Mouse (Mus musculus): ENCODE results near the gene Bsx.

DNA sequence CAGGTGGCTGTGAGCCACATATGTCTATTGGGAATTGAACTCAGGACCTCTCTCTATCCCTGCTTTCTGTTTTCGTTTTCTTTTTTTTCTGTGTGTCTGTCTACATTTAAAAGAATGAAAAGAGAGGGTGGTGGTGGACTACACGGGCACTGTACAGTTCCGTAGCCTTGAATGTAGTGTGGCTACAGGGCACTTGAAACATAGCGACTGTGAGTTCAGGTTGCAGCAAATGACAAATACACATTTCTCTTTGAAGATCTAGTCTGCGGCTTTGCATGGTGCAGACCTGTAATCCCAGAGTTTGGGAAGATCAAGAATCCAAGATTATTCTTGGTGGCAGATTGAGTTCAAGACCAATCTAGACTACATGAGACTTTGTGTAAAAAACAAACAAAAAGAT is 3.6 kb upstream of the Bsx start:
- TF ChIP-seq TAL1 (IDR thresholded peaks at IDR 0.05; ENCODE audit: low read length) (no peak), GATA1 (IDR thresholded peaks at IDR 0.05; ENCODE audit: low read length) (no peak)
